Mouse (Mus musculus) stomach, embryonic 16.5 days (tissue): Measurements from ENCODE around the gene Ntn4. TPM values are rescaled to one million over a fixed set of nuclear protein-coding genes. Genes with fewer than 3 reads are reported as not detected.

Source experiments
- ATAC-seq: fragments of 200-750 bp; cut with Nextera tagmentation; 2 replicates; pipeline ENCODE4 v1.8.0; 2017; ENCODE audit warnings: moderate number of reproducible peaks, moderate TSS enrichment; ENCODE audit not compliant: insufficient read depth, low FRiP score
- H3K27ac ChIP-seq: fragments of 300-500 bp; sonication (generic); 2 replicates; pipeline ENCODE4 v1.5.1; 2014; ENCODE audit warnings: low read length
- H3K27me3 ChIP-seq: fragments of 300-500 bp; sonication (generic); 2 replicates; pipeline ENCODE4 v1.6.1; 2014; ENCODE audit warnings: low read length, control low read depth, mixed read lengths; ENCODE audit not compliant: control insufficient read depth, insufficient read depth
- H3K36me3 ChIP-seq: fragments of 300-500 bp; sonication (generic); 2 replicates; pipeline ENCODE4 v1.6.1; 2014; ENCODE audit warnings: low read length; ENCODE audit not compliant: control insufficient read depth, insufficient read depth
- H3K4me1 ChIP-seq: fragments of 300-500 bp; sonication (generic); 2 replicates; pipeline ENCODE4 v1.6.1; 2014; ENCODE audit warnings: low read length, control low read depth, mixed read lengths; ENCODE audit not compliant: control insufficient read depth, insufficient read depth
- H3K4me2 ChIP-seq: fragments of 300-500 bp; sonication (generic); 2 replicates; pipeline ENCODE4 v1.6.1; 2014; ENCODE audit warnings: low read depth, low read length, mixed read lengths
- H3K4me3 ChIP-seq: fragments of 300-500 bp; sonication (generic); replicated peaks from 2 replicates; pipeline ENCODE4 v1.5.1; 2014; ENCODE audit warnings: mild to moderate bottlenecking, low read length
- H3K9ac ChIP-seq: fragments of 300-500 bp; sonication (generic); 2 replicates; pipeline ENCODE4 v1.6.1; 2014; ENCODE audit warnings: low read length
- H3K9me3 ChIP-seq: fragments of 300-500 bp; sonication (generic); replicated peaks from 2 replicates; pipeline ENCODE4 v1.6.1; 2016; ENCODE audit warnings: low read length, control low read depth; ENCODE audit not compliant: control insufficient read depth
- WGBS: fragments of 180-500 bp; shearing (Covaris S2); extraction: QIAGEN DNeasy Blood & Tissue Kit; methylation state at CpG from one replicate; pipeline ENCODE4 v1.1.7; 2014; 5-methylcytosine and 5-hydroxymethylcytosine counted together
- polyA plus RNA-seq: library from polyadenylated mRNA; unstranded; fragments of >200 nt; fragmentation: Nextera tagmentation; extraction: Ambion mirVana; gene quantifications from 2 replicates; pipeline ENCODE4 v1.2.1, GENCODE M21; 2015

The Ntn4 gene
- polyA plus RNA-seq, 1 experiment from 2014 or later = 0.74 TPM

DNA sequence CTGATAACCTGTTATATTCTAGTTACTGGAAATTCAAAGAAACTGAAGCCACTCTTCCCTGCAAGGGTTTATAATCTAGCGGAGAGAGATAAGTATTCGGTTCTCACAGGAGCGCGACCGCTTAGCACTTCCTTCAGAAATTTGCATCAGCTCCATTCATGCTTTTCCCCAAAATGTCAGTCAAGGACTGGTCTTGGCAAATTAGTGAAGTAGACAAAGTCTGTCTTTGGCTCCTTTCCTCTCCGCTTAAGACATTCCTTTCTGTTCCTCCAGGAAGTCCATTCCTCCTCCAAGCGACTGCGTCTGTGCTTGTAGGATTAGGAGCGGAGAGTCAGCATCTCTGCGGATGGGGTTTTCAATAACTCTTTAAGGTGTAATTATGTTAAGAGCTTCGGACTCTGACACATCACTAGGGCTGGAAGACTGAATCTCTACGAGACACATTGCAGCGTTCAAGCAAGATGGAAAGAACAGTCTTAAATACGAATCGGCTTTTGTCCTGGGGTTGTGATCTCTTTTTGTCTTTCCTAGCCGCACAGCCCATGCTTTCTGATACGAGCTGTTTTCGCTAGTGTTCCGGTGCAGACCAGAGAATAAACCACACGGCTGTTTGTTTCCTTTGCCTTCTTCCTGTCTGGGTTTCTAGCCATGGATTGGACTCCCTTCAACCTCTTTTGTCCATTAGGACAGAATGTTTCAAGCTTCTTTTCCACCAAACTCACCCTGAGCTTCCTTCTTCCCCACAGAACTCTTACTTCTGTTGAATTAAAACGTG is 60.3 kb downstream of the Ntn4 start:
- no peak for ATAC-seq
- 78% methylated on average over 21 of the region's 21 CpGs for WGBS

DNA sequence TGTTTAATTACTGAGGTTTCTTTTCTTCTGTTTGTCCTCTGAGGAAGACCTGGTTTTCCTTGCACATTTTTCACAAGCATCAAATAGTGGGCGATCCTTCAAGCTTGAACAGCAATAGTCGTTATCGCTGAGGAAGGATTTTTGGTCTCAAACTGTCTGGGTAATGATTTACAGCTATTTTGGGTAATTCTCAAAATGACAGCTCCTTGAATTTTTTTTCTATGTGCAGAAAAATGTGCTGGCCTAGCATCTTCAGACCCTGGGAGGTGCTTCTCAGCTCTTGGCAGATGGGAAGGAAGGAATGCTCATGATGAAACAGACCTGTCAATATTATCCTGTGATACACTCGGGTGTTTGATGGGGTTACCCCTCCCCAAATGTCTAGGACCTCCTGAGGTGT is 63.5 kb downstream of the Ntn4 start:
- no peak for ATAC-seq
- H3K9me3 ChIP-seq = no peaks in the 10 kb centered on the region
- H3K4me3 ChIP-seq = no peak overlapping the region
- no peak overlapping the region for H3K9ac ChIP-seq
- no peaks in the 10 kb centered on the region for H3K36me3 ChIP-seq
- H3K4me1 ChIP-seq = no peaks in the 10 kb centered on the region
- H3K27ac ChIP-seq = no peak overlapping the region
- no peak overlapping the region for H3K4me2 ChIP-seq
- 82% methylated on average over 4 of the region's 4 CpGs for WGBS
- no peaks in the 10 kb centered on the region for H3K27me3 ChIP-seq

More for the DNA sequence above, 60.3 kb downstream of the Ntn4 start:
- Histone ChIP-seq H3K27me3 (no peaks in the 10 kb centered on the region), H3K36me3 (no peaks in the 10 kb centered on the region), H3K4me1 (no peaks in the 10 kb centered on the region), H3K4me2 (no peak overlapping the region), H3K9me3 (no peaks in the 10 kb centered on the region), H3K27ac (no peak overlapping the region), H3K4me3 (no peak overlapping the region), H3K9ac (no peak overlapping the region)

DNA sequence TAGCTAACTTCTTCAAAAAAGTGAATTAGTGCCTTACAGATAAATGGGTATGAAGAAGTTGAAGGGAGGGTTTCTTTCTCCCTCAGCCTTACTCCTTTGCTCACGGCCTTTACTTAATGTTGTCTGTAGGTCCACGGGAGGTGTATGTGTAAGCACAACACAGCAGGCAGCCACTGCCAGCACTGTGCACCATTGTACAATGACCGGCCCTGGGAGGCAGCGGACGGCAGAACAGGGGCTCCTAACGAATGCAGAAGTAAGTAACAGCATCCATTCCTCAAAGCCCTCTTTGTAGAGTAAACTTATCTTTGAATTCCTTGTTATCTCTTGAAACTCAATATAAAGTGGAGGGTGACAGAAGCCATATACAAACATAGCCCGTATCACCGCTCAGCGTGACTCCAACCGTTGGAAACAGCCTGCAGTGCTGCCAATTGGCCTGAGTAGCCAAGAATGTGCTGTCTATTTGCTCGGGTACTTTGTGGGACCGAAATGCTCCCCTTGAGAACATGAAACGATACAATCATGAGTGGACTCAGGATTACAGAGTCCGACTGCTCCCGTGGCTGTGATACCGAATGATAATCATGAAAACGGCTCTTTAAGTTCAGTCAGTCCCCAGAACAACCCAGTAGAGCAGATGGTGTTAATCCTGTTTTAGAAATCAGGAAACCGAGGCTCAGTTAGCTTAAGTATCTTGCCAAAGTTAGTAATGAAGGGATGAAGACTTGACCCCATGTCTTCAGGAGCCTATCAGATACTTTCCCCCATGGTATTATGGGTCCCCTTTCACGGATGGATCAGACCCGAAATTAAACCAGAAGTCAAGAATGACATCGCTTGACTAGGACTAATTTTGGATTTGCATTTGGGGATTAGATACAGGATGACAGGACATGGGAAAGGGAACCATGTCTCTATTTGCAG is 66.9 kb downstream of the Ntn4 start:
- WGBS = 50% methylated on average over 21 of the region's 21 CpGs
- no peak for ATAC-seq
- H3K27ac ChIP-seq = no peak overlapping the region
- H3K4me2 ChIP-seq = no peak overlapping the region
- H3K36me3 ChIP-seq = no peaks in the 10 kb centered on the region
- no peaks in the 10 kb centered on the region for H3K4me1 ChIP-seq
- H3K9ac ChIP-seq = no peak overlapping the region
- no peak overlapping the region for H3K4me3 ChIP-seq
- no peaks in the 10 kb centered on the region for H3K27me3 ChIP-seq
- no peaks in the 10 kb centered on the region for H3K9me3 ChIP-seq

DNA sequence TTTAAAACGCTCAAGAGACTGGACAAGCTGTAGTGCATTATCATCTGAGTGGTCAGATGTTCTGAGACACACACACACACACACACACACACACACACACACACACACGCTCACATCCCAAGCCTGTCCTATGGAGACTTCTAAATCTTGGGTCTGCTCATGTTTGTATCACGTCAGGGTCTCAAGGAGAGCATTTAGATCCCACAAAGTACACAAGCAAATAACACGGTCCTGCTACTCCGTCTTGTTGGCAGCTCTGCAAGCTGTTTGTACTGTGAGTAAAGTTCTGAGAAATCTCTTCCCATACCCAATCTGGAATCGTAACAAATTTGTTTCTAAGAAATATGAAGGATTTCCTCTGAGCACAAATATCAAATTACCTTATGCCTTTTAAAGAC is 67.6 kb downstream of the Ntn4 start:
- H3K27ac ChIP-seq = no peak overlapping the region
- 46% methylated on average over 6 of the region's 6 CpGs for WGBS

DNA sequence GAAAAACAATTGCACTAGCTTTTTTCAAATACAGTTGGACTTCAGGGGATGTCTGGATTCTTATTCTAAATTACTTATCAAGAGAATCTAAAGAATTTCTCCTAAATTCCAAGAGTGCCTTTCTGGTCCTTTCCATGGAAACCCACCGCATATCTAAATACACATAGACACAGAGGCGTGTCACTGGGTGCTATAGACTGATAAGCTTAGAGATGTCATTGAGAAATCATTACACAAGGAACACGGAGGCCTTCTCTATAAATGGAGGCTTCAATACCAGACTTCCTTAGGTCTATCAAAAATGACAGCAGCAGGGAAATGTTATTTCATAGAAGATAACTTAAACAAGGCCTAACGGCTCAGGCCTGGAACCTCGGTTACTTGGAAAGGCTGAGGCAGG is 68.0 kb downstream of the Ntn4 start:
- H3K9me3 ChIP-seq = no peaks in the 10 kb centered on the region
- H3K27ac ChIP-seq = no peak overlapping the region
- no peaks in the 10 kb centered on the region for H3K27me3 ChIP-seq
- no peaks in the 10 kb centered on the region for H3K36me3 ChIP-seq
- no peak overlapping the region for H3K4me3 ChIP-seq
- no peak for ATAC-seq
- no peaks in the 10 kb centered on the region for H3K4me1 ChIP-seq
- no peak overlapping the region for H3K9ac ChIP-seq
- 55% methylated on average over 5 of the region's 5 CpGs for WGBS
- no peak overlapping the region for H3K4me2 ChIP-seq

More for the DNA sequence above, 67.6 kb downstream of the Ntn4 start:
- ATAC-seq = no peak
- no peaks in the 10 kb centered on the region for H3K9me3 ChIP-seq
- H3K4me1 ChIP-seq = no peaks in the 10 kb centered on the region
- H3K9ac ChIP-seq = no peak overlapping the region
- no peak overlapping the region for H3K4me3 ChIP-seq
- H3K36me3 ChIP-seq = no peaks in the 10 kb centered on the region
- H3K4me2 ChIP-seq = no peak overlapping the region
- H3K27me3 ChIP-seq = no peaks in the 10 kb centered on the region

DNA sequence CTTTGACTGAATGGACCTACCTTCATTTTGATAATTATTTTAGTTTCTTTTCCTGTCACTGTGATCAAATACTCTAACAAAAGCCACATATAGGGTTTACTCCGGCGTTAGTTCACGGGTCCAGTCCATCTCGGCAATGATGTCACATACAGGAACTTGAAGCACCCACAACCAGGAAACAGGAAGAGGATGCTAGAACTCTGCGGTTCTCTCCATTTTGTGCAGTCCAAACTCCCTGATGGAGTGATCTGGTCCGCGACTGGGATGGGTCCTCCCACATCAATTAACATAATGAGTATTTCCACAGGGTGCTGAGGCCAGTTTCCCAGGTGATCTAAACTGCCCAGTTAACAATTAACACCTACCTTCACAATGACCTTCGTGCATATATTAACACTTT is 69.1 kb downstream of the Ntn4 start:
- WGBS = 84% methylated on average over 8 of the region's 8 CpGs
- H3K27me3 ChIP-seq = no peaks in the 10 kb centered on the region
- H3K4me1 ChIP-seq = no peaks in the 10 kb centered on the region
- H3K4me3 ChIP-seq = no peak overlapping the region
- H3K4me2 ChIP-seq = no peak overlapping the region
- no peaks in the 10 kb centered on the region for H3K9me3 ChIP-seq
- no peak overlapping the region for H3K9ac ChIP-seq
- no peak for ATAC-seq
- no peaks in the 10 kb centered on the region for H3K36me3 ChIP-seq
- H3K27ac ChIP-seq = no peak overlapping the region

DNA sequence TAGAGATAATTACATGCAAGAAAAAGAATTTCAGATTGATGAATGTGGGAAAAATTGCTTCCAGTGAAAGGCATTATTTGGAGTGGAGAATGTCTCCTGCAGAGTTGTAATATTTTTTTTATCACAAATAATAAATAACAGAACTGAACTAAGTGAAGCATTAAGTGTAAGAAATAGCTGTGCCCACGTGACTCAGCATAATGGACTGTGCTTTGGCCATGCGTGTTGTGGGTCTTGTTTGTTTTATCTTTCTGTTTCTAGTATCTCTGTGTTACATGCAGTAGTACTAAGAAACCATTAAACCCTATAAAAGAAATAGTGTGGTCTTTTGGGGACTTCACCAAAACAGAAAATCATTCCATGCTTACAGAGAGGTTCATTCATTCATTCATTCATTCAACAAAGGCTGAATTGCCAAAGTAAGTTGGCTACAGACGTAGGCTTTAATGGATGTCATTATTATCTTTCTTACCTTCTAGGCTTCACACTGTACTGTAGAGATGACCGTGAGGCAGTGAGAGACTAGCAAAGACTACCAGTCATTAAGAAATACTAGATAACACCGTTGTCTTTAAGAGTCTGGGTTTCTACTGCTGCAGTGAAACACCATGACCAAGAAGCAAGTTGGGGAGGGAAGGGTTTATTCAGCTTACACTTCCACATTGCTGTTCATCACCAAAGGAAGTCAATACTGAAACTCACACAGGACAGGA is 81.3 kb downstream of the Ntn4 start:
- Histone ChIP-seq H3K27me3 (no peaks in the 10 kb centered on the region), H3K9ac (no peak overlapping the region), H3K9me3 (no peaks in the 10 kb centered on the region), H3K4me3 (no peak overlapping the region), H3K36me3 (no peaks in the 10 kb centered on the region), H3K4me1 (peaks cover 5% of the 10 kb centered on the region; the same call in 1 of the 2 replicates), H3K27ac (no peak overlapping the region), H3K4me2 (no peak overlapping the region)
- no peak for ATAC-seq
- 85% methylated on average over 5 of the region's 5 CpGs for WGBS

DNA sequence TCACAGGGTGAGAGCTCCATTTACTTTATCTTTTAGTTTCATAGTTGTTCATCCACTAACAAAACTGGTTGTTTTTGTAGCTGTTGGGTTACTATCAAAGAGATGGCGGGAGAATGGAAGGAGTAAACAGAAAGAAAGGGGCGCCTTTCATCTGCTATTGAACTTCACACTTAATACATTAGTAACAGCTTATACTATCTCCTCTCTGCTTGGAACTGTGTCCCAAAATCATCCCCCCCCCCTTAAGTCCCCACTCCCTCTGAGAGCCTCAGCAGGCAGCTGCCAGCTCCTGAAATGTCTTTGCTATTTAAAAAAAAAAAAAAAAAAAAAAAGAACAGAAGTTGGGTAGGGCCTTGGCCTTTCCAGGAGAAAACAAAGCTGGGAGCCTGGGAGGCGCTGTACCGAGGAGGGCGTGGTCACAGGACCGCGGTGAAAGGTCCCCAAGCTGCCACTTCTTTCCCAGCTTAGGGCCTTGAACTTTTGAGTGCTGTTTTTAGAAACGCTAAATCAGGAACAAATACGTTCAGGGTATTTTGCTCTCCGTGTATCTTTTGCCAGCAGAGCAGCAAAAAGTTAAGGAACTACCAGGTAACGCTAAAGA is 83.6 kb downstream of the Ntn4 start:
- Histone ChIP-seq H3K36me3 (no peaks in the 10 kb centered on the region), H3K4me2 (no peak overlapping the region), H3K4me3 (no peak overlapping the region), H3K9ac (no peak overlapping the region), H3K4me1 (peaks cover 5% of the 10 kb centered on the region; the same call in 1 of the 2 replicates), H3K27me3 (no peaks in the 10 kb centered on the region), H3K27ac (no peak overlapping the region), H3K9me3 (no peaks in the 10 kb centered on the region)
- ATAC-seq = no peak
- WGBS = 14% methylated on average over 11 of the region's 11 CpGs
